Mouse (Mus musculus) ovary, adult 18-20 months (tissue): Measurements from ENCODE around the gene Rtn4r.

ENCODE experiments used
- DNase-seq: peaks from one replicate; pipeline ENCODE4 v3.0.0; 2022; ENCODE audit warnings: low spot score, mixed read lengths

The Rtn4r gene

DNA sequence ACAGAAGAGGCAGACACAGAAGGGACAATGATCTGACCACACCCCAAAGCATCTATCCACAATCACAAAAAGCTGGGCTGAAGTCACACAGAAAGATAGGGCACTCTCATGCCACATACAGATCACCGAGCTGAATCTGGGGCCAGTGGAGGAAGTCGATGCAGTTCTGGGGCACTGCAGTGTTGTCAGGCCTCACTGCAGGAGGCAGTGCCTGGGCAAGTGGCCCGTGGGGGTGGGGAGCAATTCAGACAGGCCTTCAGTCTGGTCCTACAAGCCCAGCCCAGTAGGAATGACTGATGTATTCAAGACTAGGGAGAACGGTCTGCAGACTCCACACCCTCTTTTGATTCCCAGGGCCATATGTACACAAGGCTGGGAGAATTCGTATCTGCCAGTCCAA lies 2.8 kb upstream of the Rtn4r start:
- no peak for DNase-seq

DNA sequence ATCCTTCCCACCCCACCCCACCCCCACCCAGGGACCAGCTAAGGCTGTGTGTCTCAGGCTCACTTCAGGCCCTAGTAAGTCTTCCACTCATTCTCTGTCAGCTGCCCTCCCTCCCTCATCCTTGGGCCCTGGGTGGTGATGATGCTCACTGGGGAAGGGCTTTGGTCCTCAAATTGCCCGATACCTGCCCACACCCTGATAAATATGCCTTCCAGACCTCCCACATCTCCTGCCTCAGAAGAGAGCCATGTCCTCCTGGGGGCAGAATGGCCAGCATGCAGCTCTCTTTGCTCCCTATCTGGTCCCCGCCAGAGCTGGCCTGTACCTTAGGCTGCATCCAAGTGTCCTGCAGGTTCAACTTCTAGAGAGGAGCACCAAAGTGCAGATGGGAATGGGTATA lies 2.3 kb upstream of the Rtn4r start:
- DNase-seq = no peak

DNA sequence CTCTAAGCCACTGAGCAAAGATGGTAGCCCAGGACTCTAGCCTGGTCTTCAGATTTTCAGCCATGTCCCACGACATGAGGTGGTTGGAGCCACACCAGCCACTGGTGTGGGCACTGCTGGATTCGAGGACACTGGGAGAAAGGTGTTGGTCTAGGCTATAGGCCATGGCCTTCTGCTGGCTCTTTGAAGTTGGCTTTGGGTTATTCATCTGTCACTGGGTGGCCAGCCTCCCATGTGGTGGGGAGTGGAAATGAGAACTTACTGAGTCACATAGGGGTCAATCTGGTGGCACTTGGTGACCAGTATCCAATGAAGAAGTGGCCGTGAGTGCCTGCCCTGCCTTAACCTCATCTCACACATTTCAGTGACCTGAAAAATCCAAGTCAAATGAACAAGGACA lies 1.2 kb upstream of the Rtn4r start:
- no peak for DNase-seq

DNA sequence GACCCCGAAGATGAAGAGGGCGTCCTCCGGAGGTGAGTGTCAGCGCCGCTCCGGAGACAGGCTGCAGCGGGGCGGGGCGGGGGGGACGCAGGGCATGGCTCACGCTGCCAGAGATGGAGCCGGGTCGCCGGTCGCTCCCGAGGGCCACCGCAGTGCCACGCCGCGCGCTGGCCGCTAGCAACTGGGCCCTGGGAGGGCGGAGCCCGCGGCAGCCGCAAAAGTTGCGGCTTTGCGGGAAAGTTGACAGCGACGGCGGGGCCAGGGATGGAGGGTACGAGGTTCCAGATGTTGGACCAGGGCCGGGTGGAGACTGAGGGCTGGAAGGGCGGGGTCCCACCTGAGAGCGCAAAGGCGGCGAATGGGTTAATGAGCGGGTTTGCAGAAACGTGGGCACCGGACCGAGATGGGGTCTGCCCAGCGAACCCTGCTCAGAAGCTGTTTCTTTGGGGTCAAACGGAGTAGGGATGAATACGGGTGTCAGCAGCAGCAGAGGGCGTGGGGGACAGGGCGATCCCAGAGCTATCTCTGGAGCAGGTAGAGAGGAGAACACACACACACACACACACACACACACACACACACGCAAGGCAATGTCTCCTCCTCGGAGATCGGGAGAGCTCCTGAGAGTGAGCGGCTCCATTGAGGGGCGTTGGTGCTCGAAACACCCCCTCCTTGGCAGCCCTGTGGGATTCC lies 575 bp downstream of the Rtn4r start:
- DNase-seq = no peak

DNA sequence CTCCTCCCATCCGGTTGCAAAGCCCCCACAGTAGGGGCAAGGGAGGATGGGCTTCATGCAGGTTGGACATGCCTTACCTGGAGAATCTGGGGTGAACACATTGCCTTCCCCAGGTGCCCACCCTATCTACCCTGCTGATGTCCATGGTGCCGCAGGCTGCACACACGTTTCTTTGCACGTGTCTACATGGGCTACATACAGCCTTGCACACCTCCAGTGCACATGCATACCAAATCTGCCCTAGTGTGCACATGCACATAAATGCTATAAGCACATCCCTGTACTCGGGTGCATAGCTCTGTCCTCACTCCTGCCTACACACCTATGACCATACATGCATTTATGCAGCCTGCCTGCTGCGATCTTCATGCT lies 1.1 kb downstream of the Rtn4r start:
- no peak for DNase-seq

DNA sequence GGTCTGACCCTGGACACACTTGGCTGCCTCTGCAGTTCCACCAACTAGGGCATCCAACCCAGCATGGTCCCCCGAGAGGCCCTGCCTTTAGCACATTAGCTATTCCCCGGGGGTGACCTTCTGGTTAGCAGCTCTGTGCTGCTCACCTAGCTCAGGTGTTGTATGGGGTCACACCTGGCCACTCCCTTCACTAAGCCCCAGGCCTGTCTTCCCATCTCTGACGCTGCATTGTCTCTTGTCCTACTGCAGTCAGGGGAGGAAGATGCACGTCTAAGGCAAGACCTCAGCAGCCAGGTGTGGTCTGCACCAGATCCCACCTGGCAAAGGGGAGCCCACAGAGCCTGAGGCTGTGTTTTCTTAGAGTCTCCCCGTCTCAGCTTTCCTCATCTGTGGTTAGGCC lies 2.0 kb downstream of the Rtn4r start:
- no peak for DNase-seq

DNA sequence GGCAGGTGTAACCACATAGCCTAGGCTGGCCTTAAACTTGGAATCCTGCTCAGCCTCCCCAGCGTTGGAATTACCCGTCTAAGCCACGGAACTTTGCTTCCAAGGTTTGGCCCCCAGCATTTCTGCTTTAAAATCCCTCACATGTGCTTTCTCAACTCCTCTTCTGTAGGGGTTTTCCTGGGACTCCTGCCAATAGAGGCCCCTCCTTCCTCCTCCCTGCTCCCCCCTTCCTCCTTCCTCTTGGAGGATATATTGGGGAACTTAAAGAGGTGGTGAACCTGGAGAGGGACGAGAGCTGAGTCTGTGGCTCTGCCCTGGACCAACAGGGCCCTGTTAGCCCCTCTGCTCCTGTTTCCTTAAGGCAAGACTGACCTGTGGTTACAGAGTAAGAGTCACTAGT lies 2.8 kb downstream of the Rtn4r start:
- DNase-seq = no peak

DNA sequence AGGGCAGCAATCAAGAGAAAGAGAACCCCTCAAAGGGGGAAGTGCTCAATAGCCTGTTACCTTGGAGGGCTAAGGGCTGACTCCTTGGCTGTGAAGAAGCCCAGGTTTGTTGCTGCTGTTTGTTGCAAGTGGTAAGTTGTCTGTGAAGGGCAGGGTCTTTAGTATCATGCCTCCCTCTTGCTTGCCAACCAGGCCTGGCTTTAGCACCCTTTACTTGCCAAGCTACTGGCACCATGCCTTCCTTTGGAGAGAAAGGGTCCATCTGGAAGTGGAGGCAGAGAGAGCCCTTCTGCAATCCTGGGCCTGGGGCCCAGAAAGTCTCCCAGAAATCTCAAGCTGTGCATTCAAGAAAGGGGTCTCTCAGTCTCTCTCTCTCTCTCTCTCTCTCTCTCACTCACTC lies 3.3 kb downstream of the Rtn4r start:
- DNase-seq = no peak

DNA sequence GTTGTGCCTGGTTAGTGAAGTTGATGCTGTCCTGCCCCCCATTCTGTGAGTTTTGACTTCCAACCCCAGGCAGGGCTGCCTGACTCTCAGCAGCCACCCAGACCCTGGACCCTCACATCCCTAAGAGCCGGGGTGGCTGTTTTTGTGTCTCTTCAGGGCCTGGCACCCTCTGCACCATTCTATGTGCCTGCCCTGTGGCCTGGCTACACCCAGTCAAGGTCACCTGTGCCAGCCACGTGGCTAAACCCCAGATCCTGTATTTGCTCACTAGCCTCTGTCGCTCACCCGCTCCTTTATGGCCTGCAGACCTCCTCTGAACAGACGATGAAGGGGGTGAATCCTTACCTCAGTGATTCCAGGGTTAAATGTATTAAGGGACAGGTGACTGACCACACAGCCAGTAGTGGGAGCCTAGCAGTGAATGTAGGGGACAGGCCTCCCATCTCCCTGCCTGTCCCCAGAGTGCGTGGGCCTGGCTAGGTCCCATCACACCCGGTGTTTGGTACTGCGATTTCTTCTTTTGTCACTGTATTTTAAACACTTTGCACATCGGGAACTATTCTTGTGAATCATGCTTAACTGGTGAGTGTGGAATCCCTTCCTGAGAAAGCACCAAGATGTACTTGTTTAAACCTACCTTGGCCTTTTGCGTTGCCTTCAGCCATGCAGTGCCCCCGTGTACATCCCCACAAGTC lies 4.0 kb downstream of the Rtn4r start:
- no peak for DNase-seq

DNA sequence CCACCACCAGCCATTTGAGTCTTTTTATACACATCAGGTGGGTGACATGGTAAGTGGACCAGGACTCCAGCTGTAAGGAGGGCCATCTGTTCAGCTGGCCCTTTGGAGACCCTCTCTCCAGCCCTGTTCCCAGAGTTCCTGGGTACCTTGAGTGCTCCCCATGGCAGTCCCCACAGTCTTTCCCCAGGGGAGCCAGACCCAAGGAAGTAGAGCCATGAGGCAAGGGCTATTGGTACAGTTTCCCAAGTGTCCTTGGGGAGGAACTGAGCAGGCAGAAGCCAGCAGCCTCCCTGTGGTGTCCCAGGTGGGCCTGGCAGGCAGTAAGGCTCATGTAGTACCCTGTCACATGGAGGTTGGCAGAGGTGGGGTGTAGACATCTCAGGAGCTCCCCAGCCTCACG lies 4.6 kb downstream of the Rtn4r start:
- DNase-seq = no peak

DNA sequence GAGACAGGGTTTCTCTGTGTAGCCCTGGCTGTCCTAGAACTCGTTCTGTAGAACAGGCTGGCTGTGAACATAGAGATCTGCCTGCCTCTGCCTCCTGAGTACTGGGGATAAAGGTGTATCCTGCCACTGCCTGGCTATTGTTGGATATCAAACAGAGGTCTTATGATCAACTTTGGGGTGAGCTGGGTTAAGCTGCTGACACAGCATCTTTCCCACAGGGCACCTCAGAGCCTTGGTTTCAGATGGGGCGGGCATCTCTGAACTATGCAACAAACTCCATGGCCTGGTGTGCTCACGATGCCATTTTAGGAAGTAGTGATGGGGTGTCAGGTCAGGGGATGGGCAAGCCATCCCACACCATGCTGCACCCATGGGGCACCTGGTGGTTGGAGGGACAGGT lies 5.1 kb downstream of the Rtn4r start:
- DNase-seq = no peak

DNA sequence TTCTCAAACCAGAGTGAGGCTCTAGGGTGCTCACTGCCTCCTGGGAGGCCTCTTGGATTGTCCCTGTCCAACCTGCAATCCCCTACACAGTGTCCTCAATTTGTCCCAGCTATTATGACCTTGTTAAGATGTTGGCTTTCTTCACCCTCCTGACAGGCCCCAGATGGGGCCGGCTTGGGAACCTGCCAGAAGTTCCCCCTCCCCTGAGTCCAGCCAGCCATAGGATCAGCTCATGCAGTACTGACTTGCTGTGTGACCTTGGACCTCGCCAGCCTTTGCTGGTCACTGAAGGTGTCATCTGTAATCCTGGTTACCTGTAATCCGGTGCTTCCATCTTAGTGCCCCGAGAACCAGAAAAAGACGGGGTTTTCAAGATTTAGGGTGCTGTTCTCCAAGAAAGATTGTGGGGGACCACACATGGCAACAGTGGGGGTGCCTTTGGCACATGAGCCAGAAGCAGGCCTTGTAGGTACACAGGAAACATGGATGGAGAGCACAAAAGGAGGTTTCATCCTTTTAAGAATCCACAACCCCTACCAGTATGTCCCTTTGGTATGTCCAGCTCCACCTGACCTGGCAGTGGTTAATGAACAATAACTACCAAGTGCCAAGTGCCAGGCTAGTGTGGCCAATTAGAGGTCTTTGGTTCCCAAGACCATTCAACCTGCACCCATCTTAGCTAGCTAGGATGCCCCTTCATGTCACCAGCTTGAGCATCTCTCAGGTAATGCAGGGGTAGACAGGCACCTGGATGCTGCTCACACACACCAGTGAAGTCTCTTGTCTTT lies 5.9 kb downstream of the Rtn4r start:
- no peak for DNase-seq

DNA sequence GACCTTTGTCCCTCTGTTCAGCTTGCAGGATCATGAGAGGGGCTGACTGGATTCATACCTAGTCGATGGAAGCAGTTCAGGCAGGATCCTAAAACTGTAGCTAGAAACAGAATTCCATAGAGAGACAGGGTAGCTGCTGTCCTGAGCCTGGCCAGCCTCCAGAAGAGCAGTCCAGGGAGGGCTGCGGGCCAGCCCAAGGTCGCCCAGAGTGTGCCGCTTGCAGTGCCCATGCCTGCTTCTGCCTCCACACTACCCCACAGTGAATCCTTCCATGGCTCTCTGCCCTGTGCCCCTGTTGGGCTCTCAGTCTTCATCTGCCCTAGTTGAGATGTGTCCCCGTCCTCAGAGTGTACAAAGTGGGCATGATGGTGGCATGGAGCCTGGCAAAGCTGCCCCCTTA lies 7.8 kb downstream of the Rtn4r start:
- DNase-seq = peak; percentile 59

DNA sequence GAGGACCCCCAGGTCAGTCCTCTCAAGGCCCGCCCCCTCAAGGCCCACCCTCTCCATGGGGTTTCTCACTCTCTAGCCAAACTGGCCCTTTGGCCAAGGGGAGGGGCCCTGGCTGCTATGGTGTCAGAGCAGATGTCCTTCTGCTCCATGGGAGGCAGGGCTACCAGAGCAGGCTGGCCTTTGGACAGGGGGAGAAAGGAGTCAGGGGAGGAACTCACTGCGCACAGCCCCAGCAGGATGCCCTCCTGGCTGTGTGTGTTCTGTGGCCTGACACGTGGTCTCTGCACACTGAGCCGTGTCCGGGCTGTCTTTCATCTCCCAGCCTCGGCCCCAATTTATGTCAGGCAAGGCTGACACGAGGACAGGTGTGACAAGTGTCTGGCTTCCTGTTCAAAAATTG lies 8.6 kb downstream of the Rtn4r start:
- DNase-seq = no peak

DNA sequence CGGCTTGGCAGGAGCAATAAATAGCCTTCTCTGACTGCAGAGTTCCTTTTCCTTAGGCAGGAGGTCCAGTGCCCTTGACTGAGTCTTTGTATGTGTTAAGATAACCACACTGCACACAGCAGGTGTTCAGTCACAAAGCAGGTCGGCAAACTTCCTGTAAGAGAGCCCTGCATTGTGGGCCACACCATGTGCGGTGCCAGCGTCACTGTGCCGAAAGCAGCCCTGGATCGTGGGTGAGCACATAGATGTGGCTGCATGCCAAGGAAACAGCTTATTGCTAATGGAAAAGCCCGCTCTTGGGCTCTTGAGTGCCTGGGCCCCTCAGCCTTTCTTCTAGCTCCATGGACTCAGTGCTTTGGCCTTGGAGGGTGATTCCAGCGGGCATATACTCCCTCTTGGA lies 16.8 kb downstream of the Rtn4r start:
- no peak for DNase-seq

DNA sequence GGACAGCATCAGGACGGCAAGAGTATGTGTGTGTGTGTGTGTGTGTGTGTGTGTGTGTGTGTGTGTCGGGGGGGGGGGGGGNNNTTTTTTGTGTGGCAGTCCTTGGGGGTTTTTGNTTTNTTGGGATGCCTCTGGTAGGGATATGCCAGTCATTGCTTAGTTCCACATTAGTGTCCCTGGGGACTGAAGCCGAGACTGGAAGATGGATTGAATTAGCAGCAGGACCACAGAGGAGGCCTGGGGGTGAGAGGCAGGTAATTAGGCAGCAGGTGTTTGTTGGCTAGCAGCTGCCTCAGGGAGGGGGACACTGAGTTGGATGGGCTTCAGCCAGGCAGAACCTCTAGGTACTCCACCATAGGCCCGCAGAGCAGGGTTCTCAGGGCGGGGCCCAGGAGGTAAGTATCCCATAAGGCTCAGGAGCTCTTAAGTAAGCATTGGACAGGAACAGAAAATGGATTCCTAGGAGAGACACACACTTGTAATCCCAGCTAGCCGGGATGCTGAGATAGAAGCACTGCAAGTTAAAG lies 18.0 kb downstream of the Rtn4r start:
- no peak for DNase-seq

DNA sequence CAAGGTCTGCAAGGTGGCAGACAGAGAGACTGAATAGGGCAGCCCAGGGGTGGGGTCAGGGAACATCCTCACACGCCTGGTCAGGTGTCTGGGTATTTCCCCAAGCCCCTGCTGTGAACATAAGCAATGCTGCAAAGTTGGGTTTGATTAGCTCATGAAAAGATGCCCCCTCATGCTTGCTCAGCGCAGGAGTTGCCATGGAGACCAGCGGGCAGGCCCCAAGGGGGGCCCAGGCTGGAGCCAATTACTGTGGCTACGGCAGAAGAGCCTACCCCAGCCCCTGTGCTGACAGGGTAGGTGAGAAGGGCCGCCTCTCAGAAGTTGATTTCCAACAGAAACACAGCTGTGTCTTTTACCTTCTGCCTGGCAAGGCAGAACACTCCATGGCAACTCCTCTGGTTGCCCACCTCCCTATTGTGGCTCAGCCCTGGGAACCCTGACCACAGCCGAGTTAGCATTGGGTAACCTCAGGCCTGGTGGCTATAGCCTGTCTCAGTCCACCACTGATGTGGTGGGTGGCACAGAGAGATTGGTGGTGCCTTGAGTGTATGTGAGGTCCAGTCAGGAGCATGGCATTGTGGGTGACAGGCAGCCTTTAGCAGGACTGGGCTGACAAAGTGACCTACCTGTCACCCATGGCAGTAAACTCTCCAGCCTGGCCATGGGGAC lies 20.9 kb downstream of the Rtn4r start:
- no peak for DNase-seq

DNA sequence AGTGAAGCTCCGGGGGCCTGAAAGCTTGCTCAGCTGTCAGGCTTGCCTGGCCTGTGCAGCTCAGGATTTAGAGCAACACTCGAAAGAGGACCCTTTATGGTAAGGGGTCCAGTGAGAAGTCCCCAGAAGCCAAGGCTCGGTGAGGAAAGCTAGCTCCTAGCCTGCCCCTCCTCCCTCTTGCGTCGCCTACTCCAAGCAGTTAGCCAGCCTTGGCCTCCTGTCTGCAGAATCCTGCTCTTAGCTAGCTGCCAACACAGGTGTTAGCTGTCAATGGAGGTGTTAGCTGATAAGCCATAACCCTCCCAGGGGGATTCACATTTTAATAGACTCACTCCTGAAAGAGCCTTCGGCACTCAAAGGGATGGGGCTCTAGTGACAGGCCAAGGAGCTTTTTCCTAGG lies 21.8 kb downstream of the Rtn4r start:
- DNase-seq = no peak

DNA sequence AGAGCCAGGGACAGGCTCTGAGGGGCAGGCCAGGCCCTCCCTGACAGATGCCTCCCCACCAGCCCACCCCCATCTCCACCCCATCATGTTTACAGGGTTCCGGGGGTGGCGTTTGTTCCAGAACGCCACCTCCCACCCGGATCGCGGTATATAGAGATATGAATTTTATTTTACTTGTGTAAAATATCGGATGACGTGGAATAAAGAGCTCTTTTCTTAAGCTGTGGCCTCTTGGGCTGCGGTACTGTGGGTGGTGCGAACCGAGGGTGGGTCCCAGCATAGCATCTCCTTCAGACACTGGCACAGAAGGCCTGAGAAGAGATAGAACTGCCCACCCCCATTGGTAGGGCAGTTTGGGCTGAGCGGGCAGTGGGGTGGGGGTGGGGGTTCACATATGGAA lies 24.7 kb downstream of the Rtn4r start:
- no peak for DNase-seq

DNA sequence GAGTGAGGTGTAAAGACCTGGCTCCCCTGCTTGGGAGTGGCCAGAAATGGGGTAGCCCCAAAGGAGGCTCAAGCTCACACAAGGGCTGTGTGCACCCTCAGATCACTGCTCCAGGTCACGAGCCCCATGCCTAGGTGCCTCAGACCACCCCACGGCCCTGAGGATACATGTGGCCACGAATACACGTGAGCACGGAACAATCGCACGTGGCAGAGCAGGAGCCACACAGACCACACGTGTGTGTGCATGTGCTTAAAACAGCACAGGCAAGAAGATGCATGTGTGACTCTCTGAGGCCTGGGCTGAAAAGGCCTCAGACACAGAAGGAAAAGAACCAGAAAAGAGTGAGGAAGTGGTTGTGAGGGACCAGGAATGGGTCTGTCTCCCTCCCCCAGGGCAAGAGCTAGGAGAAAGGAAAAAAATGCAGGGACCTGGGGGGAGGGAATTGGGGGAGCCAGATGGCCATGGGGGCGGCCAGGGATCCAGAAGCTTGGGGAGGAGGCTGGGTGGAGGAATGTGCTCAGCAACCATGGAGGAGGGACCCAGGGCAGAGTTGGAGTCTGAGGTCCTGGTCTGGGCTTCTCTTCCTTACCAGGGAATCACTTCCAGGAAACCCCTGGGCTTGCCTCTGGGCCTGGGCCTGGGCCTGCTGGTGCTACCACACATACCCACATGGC lies 25.5 kb downstream of the Rtn4r start:
- DNase-seq = no peak

DNA sequence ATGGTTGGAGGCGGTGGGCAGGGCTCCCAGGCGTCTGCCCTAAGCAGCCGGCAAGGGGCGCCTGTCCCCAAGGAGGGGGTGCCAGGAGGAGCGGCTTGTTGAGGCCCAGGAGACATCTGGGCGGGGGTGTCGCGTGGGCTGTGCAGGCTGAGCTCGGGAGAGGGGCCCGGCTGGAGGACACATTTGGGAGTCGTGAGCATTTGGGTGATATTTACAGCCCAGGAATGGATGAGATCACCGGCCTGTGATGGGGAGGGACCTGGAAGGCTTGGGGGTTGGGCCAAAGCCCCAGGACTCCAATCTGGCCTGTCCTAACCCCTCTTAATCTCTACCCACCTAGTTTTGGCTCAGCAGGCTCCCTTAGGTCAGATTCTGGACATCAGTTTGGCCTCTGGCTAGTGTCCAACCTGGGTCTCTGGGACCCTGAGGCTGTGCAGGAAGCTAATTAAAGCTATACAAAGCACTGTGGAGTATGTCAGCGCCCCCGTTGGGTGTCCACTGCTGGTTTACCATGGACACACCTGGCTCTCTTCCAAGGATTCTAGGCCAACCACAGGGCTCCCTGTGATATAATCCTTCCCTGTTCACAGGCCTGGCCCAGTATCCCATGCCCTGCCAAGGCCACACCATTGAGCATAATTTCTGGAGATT lies 27.2 kb downstream of the Rtn4r start:
- peak; percentile 43 for DNase-seq
